Mouse (Mus musculus) heart, embryonic 12.5 days (tissue): ENCODE data around the gene Pde7b. TPM values are rescaled to one million over a fixed set of nuclear protein-coding genes. Genes with fewer than 3 reads are reported as not detected.

Source experiments
- ATAC-seq: fragments of 200-750 bp; cut with Nextera tagmentation; 2 replicates; pipeline ENCODE4 v1.8.0; 2017; ENCODE audit warnings: moderate TSS enrichment, moderate library complexity; ENCODE audit not compliant: insufficient number of reproducible peaks, low FRiP score
- H3K27ac ChIP-seq: fragments of 300-500 bp; sonication (generic); 2 replicates; pipeline ENCODE4 v1.5.1; 2016; ENCODE audit warnings: mild to moderate bottlenecking, moderate library complexity; ENCODE audit not compliant: poor library complexity, severe bottlenecking
- H3K27me3 ChIP-seq: fragments of 300-500 bp; sonication (generic); replicated peaks from 2 replicates; pipeline ENCODE4 v1.6.1; 2016; ENCODE audit warnings: mild to moderate bottlenecking, moderate library complexity
- H3K36me3 ChIP-seq: fragments of 300-500 bp; sonication (generic); 2 replicates; pipeline ENCODE4 v1.6.1; 2016; ENCODE audit warnings: mild to moderate bottlenecking, moderate library complexity
- H3K4me1 ChIP-seq: fragments of 300-500 bp; sonication (generic); replicated peaks from 2 replicates; pipeline ENCODE4 v1.6.1; 2016; ENCODE audit warnings: mild to moderate bottlenecking
- H3K4me2 ChIP-seq: fragments of 300-500 bp; sonication (generic); 2 replicates; pipeline ENCODE4 v1.6.1; 2016; ENCODE audit warnings: mild to moderate bottlenecking, moderate library complexity
- H3K4me3 ChIP-seq: fragments of 300-500 bp; sonication (generic); 2 replicates; pipeline ENCODE4 v1.5.1; 2016; ENCODE audit warnings: mild to moderate bottlenecking
- H3K9ac ChIP-seq: fragments of 300-500 bp; sonication (generic); 2 replicates; pipeline ENCODE4 v1.6.1; 2016; ENCODE audit warnings: mild to moderate bottlenecking, moderate library complexity
- H3K9me3 ChIP-seq: fragments of 300-500 bp; sonication (generic); replicated peaks from 2 replicates; pipeline ENCODE4 v1.6.1; 2016; ENCODE audit warnings: mild to moderate bottlenecking, moderate library complexity
- WGBS: fragments of 180-500 bp; shearing (Covaris S2); methylation state at CpG from one replicate; pipeline ENCODE4 v1.1.7; 2016; 5-methylcytosine and 5-hydroxymethylcytosine counted together
- polyA plus RNA-seq: library from polyadenylated mRNA; unstranded; fragments of >200 nt; fragmentation: Nextera tagmentation; extraction: Ambion mirVana; gene quantifications from 2 replicates; pipeline ENCODE4 v1.2.1, GENCODE M21; 2016

Gene Pde7b
- polyA plus RNA-seq, 1 experiment from 2014 or later = 16.3 TPM

- no peak for ATAC-seq
- Histone ChIP-seq H3K27ac (no peak overlapping the region), H3K36me3 (no peaks in the 10 kb centered on the region), H3K4me3 (no peak overlapping the region), H3K27me3 (no peaks in the 10 kb centered on the region), H3K9me3 (no peaks in the 10 kb centered on the region), H3K4me1 (peaks cover 8% of the 10 kb centered on the region), H3K9ac (no peak overlapping the region), H3K4me2 (no peak overlapping the region)
- WGBS = 73% methylated on average over 3 of the region's 3 CpGs
Measured at GRCm38 (mm10) chr10:20464631-20465030, 260.2 kb downstream of the Pde7b start.

- no peaks in the 10 kb centered on the region for H3K27me3 ChIP-seq
- H3K9me3 ChIP-seq = no peaks in the 10 kb centered on the region
- H3K36me3 ChIP-seq = no peaks in the 10 kb centered on the region
- 81% methylated on average over 1 of the region's 1 CpGs for WGBS
- H3K4me3 ChIP-seq = no peak overlapping the region
- H3K4me1 ChIP-seq = peaks cover 8% of the 10 kb centered on the region
- ATAC-seq = no peak
- H3K4me2 ChIP-seq = no peak overlapping the region
- H3K9ac ChIP-seq = no peak overlapping the region
- H3K27ac ChIP-seq = no peak overlapping the region
Measured at GRCm38 (mm10) chr10:20463941-20464340, 260.9 kb downstream of the Pde7b start.

- no peaks in the 10 kb centered on the region for H3K9me3 ChIP-seq
- 28% methylated on average over 4 of the region's 4 CpGs for WGBS
- no peak overlapping the region for H3K4me3 ChIP-seq
- H3K36me3 ChIP-seq = no peaks in the 10 kb centered on the region
- no peak overlapping the region for H3K4me2 ChIP-seq
- no peaks in the 10 kb centered on the region for H3K27me3 ChIP-seq
- ATAC-seq = no peak
- H3K9ac ChIP-seq = no peak overlapping the region
- peaks cover 14% of the 10 kb centered on the region for H3K4me1 ChIP-seq
- H3K27ac ChIP-seq = no peak overlapping the region
Measured at GRCm38 (mm10) chr10:20462596-20462995, 262.3 kb downstream of the Pde7b start.

- H3K9ac ChIP-seq = no peak overlapping the region
- no peaks in the 10 kb centered on the region for H3K36me3 ChIP-seq
- ATAC-seq = no peak
- peaks cover 27% of the 10 kb centered on the region for H3K4me1 ChIP-seq
- WGBS = 93% methylated on average over 7 of the region's 7 CpGs
- H3K27me3 ChIP-seq = no peaks in the 10 kb centered on the region
- H3K4me3 ChIP-seq = no peak overlapping the region
- peak overlapping the region; percentile 32; the same call in 1 of the 2 replicates for H3K27ac ChIP-seq
- H3K9me3 ChIP-seq = no peaks in the 10 kb centered on the region
- H3K4me2 ChIP-seq = no peak overlapping the region
Measured at GRCm38 (mm10) chr10:20459657-20460350, 265.1 kb downstream of the Pde7b start.

- 20% methylated on average over 3 of the region's 3 CpGs for WGBS
- Histone ChIP-seq H3K36me3 (no peaks in the 10 kb centered on the region), H3K27me3 (no peaks in the 10 kb centered on the region), H3K4me2 (no peak overlapping the region), H3K4me3 (no peak overlapping the region), H3K27ac (peak overlapping the region; percentile 32; the same call in 1 of the 2 replicates), H3K4me1 (peaks cover 31% of the 10 kb centered on the region), H3K9ac (no peak overlapping the region), H3K9me3 (no peaks in the 10 kb centered on the region)
- peak; percentile 71 for ATAC-seq
Measured at GRCm38 (mm10) chr10:20459160-20459559, 265.7 kb downstream of the Pde7b start.

- Histone ChIP-seq H3K9me3 (no peaks in the 10 kb centered on the region), H3K4me1 (peaks cover 28% of the 10 kb centered on the region), H3K9ac (no peak overlapping the region), H3K27ac (peak overlapping the region; percentile 48; the same call in 1 of the 2 replicates), H3K4me2 (no peak overlapping the region), H3K27me3 (no peaks in the 10 kb centered on the region), H3K36me3 (no peaks in the 10 kb centered on the region), H3K4me3 (no peak overlapping the region)
- no peak for ATAC-seq
- WGBS = 49% methylated on average over 6 of the region's 6 CpGs
Measured at GRCm38 (mm10) chr10:20454387-20455065, 270.4 kb downstream of the Pde7b start.

- no peak overlapping the region for H3K27ac ChIP-seq
- peaks cover 26% of the 10 kb centered on the region for H3K36me3 ChIP-seq
- WGBS = 93% methylated on average over 9 of the region's 9 CpGs
- no peaks in the 10 kb centered on the region for H3K9me3 ChIP-seq
- no peak overlapping the region for H3K4me3 ChIP-seq
- no peaks in the 10 kb centered on the region for H3K4me1 ChIP-seq
- no peak overlapping the region for H3K9ac ChIP-seq
- no peak for ATAC-seq
- no peak overlapping the region for H3K4me2 ChIP-seq
- no peaks in the 10 kb centered on the region for H3K27me3 ChIP-seq
Measured at GRCm38 (mm10) chr10:20437428-20437827, 287.4 kb downstream of the Pde7b start.

- no peaks in the 10 kb centered on the region for H3K27me3 ChIP-seq
- H3K9ac ChIP-seq = no peak overlapping the region
- H3K9me3 ChIP-seq = no peaks in the 10 kb centered on the region
- WGBS = 79% methylated on average over 2 of the region's 2 CpGs
- no peak overlapping the region for H3K4me3 ChIP-seq
- H3K4me1 ChIP-seq = no peaks in the 10 kb centered on the region
- peaks cover 26% of the 10 kb centered on the region for H3K36me3 ChIP-seq
- no peak overlapping the region for H3K27ac ChIP-seq
- ATAC-seq = no peak
- no peak overlapping the region for H3K4me2 ChIP-seq
Measured at GRCm38 (mm10) chr10:20437021-20437420, 287.9 kb downstream of the Pde7b start.

GRCm38 (mm10) chr10:20435913-20436312 lies 289.0 kb downstream of the Pde7b start:
- peaks cover 5% of the 10 kb centered on the region for H3K4me1 ChIP-seq

GRCm38 (mm10) chr10:20431336-20431735 lies 293.5 kb downstream of the Pde7b start:
- WGBS = 47% methylated on average over 12 of the region's 12 CpGs
- H3K4me2 ChIP-seq = no peak overlapping the region
- ATAC-seq = no peak

More at GRCm38 (mm10) chr10:20435913-20436312, 289.0 kb downstream of the Pde7b start:
- H3K9me3 ChIP-seq = no peaks in the 10 kb centered on the region
- no peak overlapping the region for H3K9ac ChIP-seq
- H3K4me3 ChIP-seq = no peak overlapping the region
- no peak overlapping the region for H3K27ac ChIP-seq
- no peak for ATAC-seq
- H3K4me2 ChIP-seq = no peak overlapping the region
- WGBS = 81% methylated on average over 7 of the region's 7 CpGs
- H3K36me3 ChIP-seq = peaks cover 24% of the 10 kb centered on the region
- H3K27me3 ChIP-seq = no peaks in the 10 kb centered on the region

GRCm38 (mm10) chr10:20421299-20421883 lies 303.5 kb downstream of the Pde7b start:
- H3K36me3 ChIP-seq = peaks cover 7% of the 10 kb centered on the region; the same call in 1 of the 2 replicates
- H3K4me3 ChIP-seq = no peak overlapping the region
- H3K27ac ChIP-seq = no peak overlapping the region
- no peak overlapping the region for H3K4me2 ChIP-seq
- no peaks in the 10 kb centered on the region for H3K9me3 ChIP-seq
- ATAC-seq = no peak
- H3K4me1 ChIP-seq = peaks cover 8% of the 10 kb centered on the region
- H3K9ac ChIP-seq = no peak overlapping the region
- 82% methylated on average over 10 of the region's 10 CpGs for WGBS
- no peaks in the 10 kb centered on the region for H3K27me3 ChIP-seq

More at GRCm38 (mm10) chr10:20431336-20431735, 293.5 kb downstream of the Pde7b start:
- peaks cover 8% of the 10 kb centered on the region for H3K4me1 ChIP-seq
- no peaks in the 10 kb centered on the region for H3K9me3 ChIP-seq
- no peak overlapping the region for H3K27ac ChIP-seq
- H3K4me3 ChIP-seq = no peak overlapping the region
- no peak overlapping the region for H3K9ac ChIP-seq
- peaks cover 19% of the 10 kb centered on the region for H3K36me3 ChIP-seq
- H3K27me3 ChIP-seq = no peaks in the 10 kb centered on the region
